Mouse (Mus musculus): ENCODE measurements around the gene Klhl23. TPM values are rescaled to one million over a fixed set of nuclear protein-coding genes. Genes with fewer than 3 reads are reported as not detected.
"Not testable (repeated sequence)": the region's sequence is repeated elsewhere in the genome, so short reads cannot be mapped to it uniquely, and the experiment has no call there.

The Klhl23 gene
- 10 to 100 TPM; 41.1 to 42.8 TPM for total RNA-seq (2021)
- long read RNA-seq, experiment 1, full-length matches to known transcripts: 12 of 43 reads
- long read RNA-seq, experiment 1, partial matches to known transcripts: 6 of 43 reads
- long read RNA-seq, experiment 1, other reads (novel, unspliced or antisense): 25 of 43 reads
- long read RNA-seq, experiment 2, full-length matches to known transcripts: 7 of 44 reads
- long read RNA-seq, experiment 2, partial matches to known transcripts: 10 of 44 reads
- long read RNA-seq, experiment 2, other reads (novel, unspliced or antisense): 27 of 44 reads

DNA sequence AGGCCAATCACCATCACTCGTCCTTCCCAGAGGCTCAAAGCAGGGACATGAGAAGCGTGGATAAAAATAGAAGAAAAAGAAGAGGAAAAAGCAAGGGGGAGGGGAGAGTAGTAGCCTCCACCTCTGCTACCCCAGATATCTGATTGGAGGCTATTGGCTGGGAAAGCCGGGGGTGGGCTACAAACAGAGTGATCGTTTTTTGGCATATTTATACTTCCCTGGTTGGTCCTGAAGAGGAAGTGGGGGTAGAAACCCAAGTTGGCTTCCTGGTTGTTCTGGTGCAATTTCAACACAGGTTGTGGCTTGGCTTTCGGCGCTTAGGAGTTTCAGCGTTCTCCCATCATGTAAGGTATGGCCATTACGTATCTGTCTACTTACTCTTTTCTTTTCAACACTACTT is at the start of gene Klhl23:
Klhl23 (plus strand) TSS at position 234 of the 400 bp plus-strand sequence.
- intact Hi-C loops (cut with DNase I): loop anchor here (5.0 kb wide), 1 partner anchor 41 kb away; the partner anchor contains the start of gene Ssb
- peak; percentile 12 to 35 for DNase-seq

DNA sequence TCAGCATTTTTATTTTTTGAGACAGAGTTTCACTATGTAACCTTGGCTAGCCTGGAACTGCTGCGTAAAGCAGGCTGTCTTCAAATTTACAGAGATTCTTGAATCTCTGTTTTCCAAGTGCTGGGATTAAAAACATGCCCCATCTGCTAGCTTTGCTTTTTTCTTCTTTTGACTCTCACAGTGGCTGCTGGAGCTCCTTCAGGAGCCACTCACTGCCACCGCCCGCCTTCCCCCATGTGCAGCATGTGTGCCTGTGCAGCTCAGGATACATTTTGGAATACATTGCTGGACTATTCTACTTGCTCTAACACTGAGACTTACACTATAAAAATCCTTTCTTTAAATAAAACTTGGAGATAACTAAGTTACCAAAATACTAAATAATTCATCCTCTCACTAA is 48.4 kb upstream of the Klhl23 start:
- intact Hi-C loops (cut with DNase I): no loop called here
- no peak for DNase-seq

DNA sequence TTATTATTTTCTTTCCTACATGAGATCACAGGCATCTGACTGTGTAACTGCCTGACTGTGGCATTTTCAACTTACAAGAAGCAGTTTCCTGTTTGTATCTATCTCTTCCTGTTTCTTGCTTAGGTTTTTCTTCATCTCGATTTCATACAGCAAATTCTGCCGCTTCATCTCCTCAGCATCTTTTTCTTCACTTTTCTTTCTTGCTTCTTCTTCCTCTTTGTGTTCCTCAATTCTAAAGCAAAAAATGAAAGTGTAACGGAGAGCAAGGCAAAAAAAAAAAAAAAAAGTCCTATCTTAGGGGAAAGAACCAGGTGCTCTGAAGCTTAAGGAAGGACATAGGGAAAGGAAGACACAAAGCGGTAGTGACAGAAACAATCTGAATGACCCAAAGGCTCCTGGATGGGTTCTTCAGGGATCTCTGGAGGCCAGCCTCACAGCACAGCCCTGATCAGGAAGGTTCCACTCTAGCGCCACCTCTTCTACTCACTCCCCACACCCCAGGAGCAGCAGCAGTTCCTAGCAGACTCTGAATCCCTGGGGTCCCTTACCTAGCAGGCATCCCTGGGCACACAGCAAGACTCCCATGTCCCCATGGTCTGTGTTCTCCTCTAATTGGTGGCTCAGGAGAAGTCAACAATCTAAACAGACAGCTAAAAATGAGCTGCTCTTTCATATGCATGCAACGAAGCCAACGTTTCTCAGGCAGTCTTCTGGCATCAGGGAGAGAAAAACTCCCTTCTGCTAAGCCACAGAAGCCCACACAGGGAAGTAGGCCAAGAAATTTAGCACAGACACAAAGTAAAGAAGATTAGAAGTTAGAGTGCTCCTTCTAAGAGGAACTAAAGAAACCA is 43.5 kb upstream of the Klhl23 start:
- DNase-seq: no peak
- intact Hi-C loops (cut with DNase I): loop anchor here (2.0 kb wide), 1 partner anchor 143 kb away; no protein-coding TSS in a partner anchor

DNA sequence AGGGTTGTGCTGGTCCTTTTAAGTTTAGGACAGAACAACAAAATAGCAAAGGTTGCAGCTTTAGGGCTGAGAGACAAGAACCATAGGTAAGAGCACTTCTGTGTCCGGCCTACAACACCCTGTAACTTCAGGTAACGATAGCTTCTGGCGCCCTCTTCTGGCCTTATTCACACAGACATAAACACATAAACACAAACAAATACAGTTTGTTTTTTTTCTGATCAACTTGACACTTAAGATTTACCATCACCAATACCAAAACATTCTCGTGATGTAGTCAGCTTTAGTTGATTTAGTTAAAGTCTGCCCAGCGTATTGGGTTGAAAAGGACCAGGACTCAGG is 42.9 kb upstream of the Klhl23 start:
- intact Hi-C loops (cut with DNase I): loop anchor here (2.0 kb wide), 1 partner anchor 144 kb away; no protein-coding TSS in a partner anchor
- DNase-seq: peak in 1 of 2 experiments; percentile 12

DNA sequence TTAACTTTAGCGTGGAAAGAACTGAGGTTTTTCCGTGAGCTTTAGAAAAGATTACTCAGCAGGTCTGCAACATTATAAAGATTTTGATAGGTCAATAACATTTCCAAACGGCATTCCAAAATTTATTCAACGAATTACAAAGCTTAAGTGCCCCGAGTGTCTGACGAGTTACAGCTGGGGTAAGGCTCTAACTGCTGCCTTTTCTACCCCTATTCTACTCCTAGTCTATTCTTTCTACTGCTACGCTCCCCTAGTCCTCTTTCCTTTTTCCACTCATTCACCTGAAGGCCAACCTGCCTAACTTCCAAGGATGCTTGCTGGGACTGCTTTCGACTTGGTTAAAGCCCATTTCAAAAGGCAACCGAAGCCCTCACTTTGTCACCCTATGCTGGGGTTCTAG is 32.8 kb upstream of the Klhl23 start:
- intact Hi-C loops (cut with DNase I): no loop called here

DNA sequence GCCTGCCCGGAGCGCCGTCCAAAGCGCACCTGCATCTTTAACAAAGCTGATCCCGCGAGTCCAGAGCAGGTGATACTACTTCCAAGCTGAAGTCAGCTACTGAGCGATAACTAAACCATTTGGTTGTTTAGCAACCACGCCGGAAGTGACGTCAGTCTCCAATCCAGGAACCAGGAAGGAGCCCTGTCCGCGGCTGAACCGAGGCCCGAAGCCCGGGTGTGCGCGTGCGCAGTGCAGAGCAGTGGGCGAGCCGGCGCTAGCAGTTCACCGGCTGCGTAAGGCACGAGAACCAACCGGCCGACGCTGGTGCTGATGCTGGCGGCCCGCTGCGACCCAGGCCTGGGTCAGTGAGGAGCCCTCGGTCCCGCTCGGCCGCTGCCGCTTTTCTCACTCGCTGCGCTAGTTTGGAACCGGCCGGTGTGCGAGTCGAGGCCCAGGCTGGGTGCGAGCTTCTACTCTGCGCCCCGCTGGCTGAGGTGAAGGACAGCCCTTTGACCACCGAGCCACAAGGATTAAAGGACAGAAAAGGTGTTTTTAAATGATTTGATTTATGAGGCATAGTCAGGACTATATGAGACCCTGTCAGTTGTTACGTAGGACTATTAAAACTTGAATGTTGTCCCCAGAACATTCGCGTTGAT is 32.2 kb upstream of the Klhl23 start, which contains the start of the genes Ccdc173 and Phospho2:
Ccdc173 (minus strand) TSS at position 147 of the 641 bp plus-strand sequence.
Phospho2 (plus strand) TSS at position 195 of the 641 bp plus-strand sequence.
- peak; percentile 99 for DNase-seq
- intact Hi-C loops (cut with DNase I): loop anchor here (5.0 kb wide), 2 partner anchors 67 to 152 kb away; partner anchors contain the start of gene Ppig

More for the DNA sequence above, 32.8 kb upstream of the Klhl23 start:
- no peak for DNase-seq

DNA sequence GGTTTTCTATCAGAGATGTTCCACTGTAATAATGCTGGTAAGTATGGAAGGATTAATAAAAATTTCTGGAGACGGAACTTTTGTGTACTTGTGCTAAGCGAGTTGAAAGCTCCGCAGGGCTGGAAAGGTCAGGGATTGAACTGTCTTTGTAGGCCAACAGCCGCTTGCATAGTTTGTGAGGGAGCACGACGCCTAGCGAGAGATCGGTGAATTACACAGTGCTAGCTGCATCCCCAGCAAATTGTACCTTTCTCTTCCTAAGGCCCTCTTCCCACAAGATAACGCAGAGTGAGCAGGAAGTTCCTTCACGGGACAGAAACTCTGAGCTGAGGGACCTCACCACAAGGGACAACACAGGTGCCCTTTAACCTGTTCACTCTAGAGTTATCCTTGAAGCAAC is 31.5 kb upstream of the Klhl23 start:
- intact Hi-C loops (cut with DNase I): loop anchor here (5.0 kb wide), 2 partner anchors 68 to 153 kb away; partner anchors contain the start of gene Ppig
- DNase-seq: peak; percentile 86 to 90

DNA sequence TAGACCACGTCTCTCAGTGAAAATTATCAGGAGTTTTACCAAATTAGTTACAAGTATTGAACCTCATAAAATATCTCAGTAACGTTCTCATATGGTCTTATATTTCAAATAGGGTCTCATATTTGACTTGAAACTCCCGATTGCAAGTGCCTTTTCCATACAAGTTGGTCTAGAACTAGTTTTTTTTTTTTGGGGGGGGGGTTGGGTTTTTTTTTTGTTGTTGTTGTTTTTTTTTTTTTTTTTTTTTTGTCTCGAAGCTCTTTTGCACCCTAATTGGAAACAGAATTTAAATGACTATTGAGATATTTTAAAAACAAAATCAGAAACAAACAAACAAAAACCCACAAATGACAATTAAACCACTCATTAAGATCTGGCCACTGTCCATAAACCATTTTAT is 31.0 kb upstream of the Klhl23 start:
- no peak for DNase-seq
- intact Hi-C loops (cut with DNase I): loop anchor here (5.0 kb wide), 2 partner anchors 68 to 153 kb away; partner anchors contain the start of gene Ppig

DNA sequence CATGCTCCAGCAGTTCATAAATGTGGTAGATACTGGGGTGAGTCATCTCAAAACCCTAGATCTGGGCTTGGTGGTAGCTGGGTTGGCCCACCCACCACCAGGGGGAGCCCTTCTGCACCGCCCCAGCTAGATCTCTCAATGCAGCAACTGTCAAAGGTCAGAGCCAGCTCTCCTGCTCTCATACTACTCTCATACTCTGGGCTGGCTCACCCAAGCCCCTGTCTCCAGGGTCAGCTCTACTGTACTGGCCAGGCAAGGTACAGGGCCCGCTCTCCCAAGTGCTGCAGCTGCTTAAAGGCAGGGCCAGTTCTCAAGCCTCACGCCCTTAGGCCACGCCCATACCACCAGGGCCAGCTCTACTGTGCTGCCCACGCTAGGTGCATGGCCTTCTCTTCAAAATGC is 18.8 kb upstream of the Klhl23 start:
- peak; percentile 82 to 84 for DNase-seq
- intact Hi-C loops (cut with DNase I): loop anchor here (5.0 kb wide), 3 partner anchors 59 to 149 kb away; partner anchors contain the start of gene Ssb

DNA sequence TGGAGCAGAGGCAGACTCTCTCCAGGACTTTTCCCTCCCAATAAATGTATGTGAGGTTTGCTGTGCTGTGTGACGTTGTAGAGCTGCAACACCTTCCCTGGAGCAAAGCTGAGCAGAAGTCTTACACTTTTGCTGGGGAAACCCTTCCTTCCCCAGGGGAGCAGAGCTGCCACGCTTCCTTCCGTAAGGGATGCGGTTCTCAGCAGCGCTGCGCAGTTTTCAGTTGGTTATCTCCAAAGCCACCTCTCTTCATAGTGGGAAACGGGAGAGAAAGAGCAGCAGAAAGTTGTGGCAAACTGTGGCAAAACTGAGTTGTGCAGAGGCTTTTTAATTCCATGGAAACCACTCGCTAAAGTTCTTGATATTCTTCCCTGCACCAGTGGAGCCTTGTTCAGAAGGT is 18.0 kb upstream of the Klhl23 start:
- DNase-seq: no peak
- intact Hi-C loops (cut with DNase I): loop anchor here (5.0 kb wide), 3 partner anchors 59 to 149 kb away; partner anchors contain the start of gene Ssb

DNA sequence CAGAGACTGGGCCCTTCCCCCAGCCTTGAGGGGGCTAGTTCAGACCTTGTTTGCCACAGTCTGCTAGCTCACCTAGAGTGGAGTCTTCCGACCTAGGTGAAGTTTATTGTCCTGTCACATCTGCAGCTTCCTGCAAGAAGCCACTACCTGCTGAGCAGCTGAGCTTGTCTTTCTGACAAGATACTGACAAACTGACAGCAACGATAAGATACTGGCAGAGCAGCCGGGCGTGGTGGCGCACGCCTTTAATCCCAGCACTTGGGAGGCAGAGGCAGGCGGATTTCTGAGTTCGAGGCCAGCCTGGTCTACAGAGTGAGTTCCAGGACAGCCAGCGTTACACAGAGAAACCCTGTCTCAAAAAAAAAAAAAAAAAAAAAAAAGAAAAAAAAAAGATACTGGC is 17.1 kb upstream of the Klhl23 start:
- not testable (repeated sequence) for DNase-seq
- intact Hi-C loops (cut with DNase I): loop anchor here (5.0 kb wide), 3 partner anchors 58 to 148 kb away; partner anchors contain the start of gene Ssb

DNA sequence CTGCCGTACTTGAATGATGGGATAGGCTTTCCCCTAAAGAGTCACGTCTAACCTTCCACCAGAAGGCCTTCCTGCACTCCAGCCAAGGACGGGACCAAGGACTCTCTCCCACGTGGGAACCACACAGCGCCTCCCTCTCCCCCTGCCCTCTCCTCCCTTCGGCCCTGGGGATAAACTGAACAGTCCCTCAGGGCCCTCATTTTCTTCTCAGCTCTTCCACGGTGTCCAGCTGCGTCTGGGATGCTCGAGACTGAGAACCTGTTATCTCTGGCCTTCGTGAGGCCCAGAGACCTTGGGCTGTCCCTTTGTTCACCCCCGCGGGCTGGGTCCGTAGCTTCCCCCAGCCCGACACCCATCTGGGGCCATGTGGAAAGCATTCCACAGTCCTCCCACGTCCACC is 11.6 kb upstream of the Klhl23 start:
- DNase-seq: no peak
- intact Hi-C loops (cut with DNase I): no loop called here

DNA sequence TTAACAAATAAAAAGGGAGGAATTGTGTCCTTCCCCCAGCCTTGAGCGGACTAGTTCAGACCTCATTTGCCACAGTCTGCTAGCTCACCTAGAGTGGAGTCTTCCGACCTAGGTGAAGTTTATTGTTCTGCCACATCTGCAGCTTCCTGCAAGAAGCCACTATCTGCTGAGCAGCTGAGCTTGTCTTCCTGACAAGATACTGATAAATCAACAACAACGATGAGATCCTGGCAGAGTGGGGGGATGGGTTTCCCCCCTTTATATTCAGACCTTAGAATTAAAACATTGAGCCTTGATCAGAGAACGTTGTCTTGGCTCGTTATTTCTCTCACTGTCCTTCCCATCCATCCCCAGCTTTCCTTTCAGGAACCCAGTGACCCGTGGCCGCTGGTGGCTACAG is 10.4 kb upstream of the Klhl23 start:
- DNase-seq; intact Hi-C loops (cut with DNase I): not testable (repeated sequence)

DNA sequence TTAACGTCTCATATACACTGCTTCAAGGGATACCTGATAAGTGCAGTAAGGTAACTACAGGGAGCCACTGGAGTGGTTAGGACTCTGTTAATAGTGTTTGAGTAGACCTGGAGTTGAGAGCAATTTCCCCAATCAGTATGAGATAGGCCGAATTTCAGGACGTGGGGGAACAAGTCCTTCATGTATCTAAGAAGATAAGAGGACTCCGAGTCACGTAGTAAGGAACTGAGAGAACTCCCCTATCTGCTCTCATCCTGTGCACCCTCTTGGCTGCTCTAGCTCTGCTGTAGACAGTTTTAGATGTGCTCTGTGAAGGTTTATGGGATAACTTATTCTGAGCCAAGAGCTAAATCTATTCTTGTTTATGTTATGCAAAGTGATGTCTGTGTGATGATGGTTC is 5.2 kb upstream of the Klhl23 start:
- intact Hi-C loops (cut with DNase I): no loop called here
- no peak for DNase-seq

DNA sequence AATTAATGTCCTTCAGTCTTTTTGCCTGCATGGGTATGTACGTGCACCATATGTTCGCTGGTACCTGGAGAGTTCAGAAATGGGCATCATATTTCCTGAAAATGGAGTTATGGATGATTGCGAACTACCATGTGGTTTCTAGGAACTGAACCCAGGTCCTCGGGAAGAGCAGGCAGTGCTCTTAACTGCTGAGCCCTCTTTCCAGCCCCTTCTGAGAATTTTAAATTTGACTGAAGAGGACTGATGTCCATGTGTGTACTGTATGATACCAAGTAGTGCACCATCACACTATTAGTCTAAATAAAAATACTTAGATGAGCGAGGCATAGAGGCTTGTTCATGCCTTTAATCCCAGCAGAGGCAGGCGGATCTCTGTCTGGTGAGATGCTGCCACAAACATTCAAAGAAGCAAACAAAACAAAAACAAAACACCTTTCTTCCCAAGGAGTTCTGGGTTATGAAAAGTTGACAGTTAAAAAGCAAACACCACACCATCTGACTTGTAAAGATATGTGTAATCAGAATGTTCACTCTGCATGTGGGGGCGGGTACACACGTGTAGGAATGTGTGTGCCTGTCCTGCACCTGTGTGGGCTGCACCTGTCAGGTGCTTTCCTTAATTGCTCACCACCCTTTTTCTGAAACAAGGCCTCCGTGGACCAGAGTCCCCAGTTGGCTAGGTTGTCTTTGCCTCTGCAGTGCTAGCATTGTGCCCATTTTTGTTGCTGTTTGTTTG is 3.2 kb upstream of the Klhl23 start:
- no peak for DNase-seq
- intact Hi-C loops (cut with DNase I): no loop called here

DNA sequence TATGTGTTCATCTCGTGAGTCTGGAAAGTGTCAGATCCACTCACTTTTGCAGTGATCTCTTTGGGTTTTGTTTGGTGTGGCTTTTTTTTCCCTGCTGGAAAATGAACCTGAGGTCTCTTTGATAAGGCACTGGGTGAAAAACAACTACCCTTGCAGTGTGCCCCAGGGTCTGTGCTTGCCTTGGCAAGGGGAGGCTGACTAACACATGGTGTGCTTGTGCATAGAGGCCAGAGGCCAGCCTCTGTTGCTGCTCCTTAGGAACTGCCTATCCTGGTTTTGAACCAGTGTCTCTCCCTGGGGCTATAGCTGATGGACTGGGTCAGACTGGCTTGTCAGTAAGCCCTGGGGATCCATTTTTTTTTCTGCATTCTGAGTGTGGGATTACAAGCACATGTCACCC is 1.5 kb upstream of the Klhl23 start:
- intact Hi-C loops (cut with DNase I): loop anchor here (5.0 kb wide), 1 partner anchor 42 kb away; the partner anchor contains the start of gene Ssb
- DNase-seq: no peak

DNA sequence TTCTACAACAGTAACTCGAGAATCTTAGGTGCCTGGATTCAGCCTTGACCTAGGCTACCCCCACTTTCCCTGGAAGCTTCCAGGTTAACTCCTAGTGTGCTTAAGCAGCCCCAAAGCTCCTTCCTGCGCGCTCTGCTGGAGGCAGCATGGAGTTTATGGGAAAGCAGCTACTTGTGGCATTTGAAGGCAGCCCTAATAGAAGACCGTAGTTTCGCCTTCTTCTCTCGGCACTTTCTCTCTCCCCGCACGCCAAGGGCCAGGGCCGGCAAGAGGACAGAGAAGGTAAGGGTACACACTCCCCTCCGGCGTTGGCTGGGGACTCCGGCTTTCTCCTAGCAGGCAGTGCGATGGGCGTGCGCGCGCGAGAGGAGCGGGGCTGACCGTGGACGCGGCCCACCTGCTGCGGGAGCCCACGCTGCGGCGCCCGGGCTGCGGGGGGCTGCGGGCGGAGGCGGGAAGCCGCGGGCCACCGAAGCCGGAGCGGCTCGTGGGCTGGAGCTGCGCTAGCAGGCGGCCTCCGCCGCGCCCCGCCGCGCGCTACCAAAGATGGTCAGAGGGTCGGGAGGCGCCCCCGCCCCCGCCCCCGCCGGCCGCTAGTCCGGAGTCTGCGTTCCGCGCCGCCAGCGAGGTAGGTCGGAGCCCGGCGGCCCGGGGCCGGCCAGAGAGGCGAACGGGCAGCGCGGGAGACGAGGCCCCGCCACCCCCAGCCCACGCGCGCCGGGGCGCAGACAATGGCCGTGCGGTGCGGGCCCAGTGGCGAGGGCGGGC is 801 bp downstream of the Klhl23 start:
- DNase-seq: peak; percentile 58 to 62

DNA sequence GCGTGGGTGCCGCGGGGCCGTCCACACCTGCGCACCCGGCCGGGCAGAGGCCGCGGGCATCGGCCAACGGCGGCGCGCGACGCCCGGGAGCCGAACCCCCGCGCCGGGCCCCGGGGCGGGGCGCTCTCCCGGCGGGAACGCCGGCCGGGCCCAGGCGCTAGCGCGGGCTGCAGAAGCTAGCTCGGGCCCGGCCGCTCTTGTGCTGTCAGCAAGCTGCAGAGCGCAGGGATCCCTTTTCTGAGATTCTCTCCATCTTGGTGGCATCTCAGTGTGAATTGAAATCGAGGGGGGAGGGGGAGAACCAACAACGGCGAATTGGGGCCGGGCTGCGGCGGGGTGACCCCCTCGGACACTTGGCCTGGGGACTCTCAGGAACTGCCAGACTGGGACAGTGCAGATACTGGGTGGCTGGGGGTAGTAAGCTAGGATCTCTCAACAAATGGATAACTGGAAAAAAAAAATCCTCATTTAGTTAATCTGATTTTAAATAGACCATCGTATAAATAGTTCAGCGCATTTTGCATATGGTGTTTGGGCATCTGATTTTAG is 1.5 kb downstream of the Klhl23 start:
- intact Hi-C loops (cut with DNase I): loop anchor here (5.0 kb wide), 1 partner anchor 39 kb away; the partner anchor contains the start of gene Ssb

More for the DNA sequence above, 801 bp downstream of the Klhl23 start:
- intact Hi-C loops (cut with DNase I): loop anchor here (5.0 kb wide), 1 partner anchor 40 kb away; the partner anchor contains the start of gene Ssb

More for the DNA sequence above, 1.5 kb downstream of the Klhl23 start:
- DNase-seq: no peak

Data from heart, postnatal 14 days (tissue).